Mouse (Mus musculus) intestine, embryonic 14.5 days (tissue): ENCODE measurements around the gene 1110008P14Rik. TPM values are rescaled to one million over a fixed set of nuclear protein-coding genes. Genes with fewer than 3 reads are reported as not detected.
A peak's percentile ranks its signal among the peaks of the same experiment; 100 is the strongest.

Source experiments
- ATAC-seq: fragments of 200-750 bp; cut with Nextera tagmentation; replicated peaks from 2 replicates; pipeline ENCODE4 v1.8.0; 2017; ENCODE audit warnings: low read depth, moderate number of reproducible peaks, moderate TSS enrichment, moderate library complexity; ENCODE audit not compliant: low FRiP score, low TSS enrichment
- DNase-seq: peaks from one replicate; pipeline ENCODE4 v3.0.0-alpha.2; 2018; ENCODE audit warnings: low spot score
- H3K27ac ChIP-seq: fragments of 300-500 bp; sonication (generic); 2 replicates; pipeline ENCODE4 v1.5.1; 2014; ENCODE audit warnings: low read depth, mild to moderate bottlenecking, control low read depth
- H3K27me3 ChIP-seq: fragments of 300-500 bp; sonication (generic); replicated peaks from 2 replicates; pipeline ENCODE4 v1.6.1; 2014; ENCODE audit warnings: low read length, control low read depth; ENCODE audit not compliant: control insufficient read depth, insufficient read depth
- H3K36me3 ChIP-seq: fragments of 300-500 bp; sonication (generic); 2 replicates; pipeline ENCODE4 v1.6.1; 2014; ENCODE audit warnings: low read length, control low read depth; ENCODE audit not compliant: control insufficient read depth, insufficient read depth
- H3K4me1 ChIP-seq: fragments of 300-500 bp; sonication (generic); replicated peaks from 2 replicates; pipeline ENCODE4 v1.6.1; 2014; ENCODE audit warnings: low read length, control low read depth, mixed read lengths; ENCODE audit not compliant: control insufficient read depth, insufficient read depth
- H3K4me2 ChIP-seq: fragments of 300-500 bp; sonication (generic); 2 replicates; pipeline ENCODE4 v1.6.1; 2014; ENCODE audit warnings: low read length
- H3K4me3 ChIP-seq: fragments of 300-500 bp; sonication (generic); 2 replicates; pipeline ENCODE4 v1.5.1; 2014; ENCODE audit warnings: low read depth, low read length, control low read depth, mixed read lengths
- H3K9ac ChIP-seq: fragments of 300-500 bp; sonication (generic); 2 replicates; pipeline ENCODE4 v1.6.1; 2014; ENCODE audit warnings: mild to moderate bottlenecking, low read length
- H3K9me3 ChIP-seq: fragments of 300-500 bp; sonication (generic); 2 replicates; pipeline ENCODE4 v1.6.1; 2016; ENCODE audit warnings: low read length, control low read depth; ENCODE audit not compliant: control insufficient read depth
- WGBS: fragments of 180-500 bp; shearing (Covaris S2); extraction: QIAGEN DNeasy Blood & Tissue Kit; methylation state at CpG from one replicate; pipeline ENCODE4 v1.1.7; 2014; 5-methylcytosine and 5-hydroxymethylcytosine counted together
- polyA plus RNA-seq: library from polyadenylated mRNA; unstranded; fragments of >200 nt; fragmentation: Nextera tagmentation; extraction: Ambion mirVana; gene quantifications from 2 replicates; pipeline ENCODE4 v1.2.1, GENCODE M21; 2014

1110008P14Rik gene
- polyA plus RNA-seq, 1 experiment from 2014 or later = 35.7 TPM

GRCm38 (mm10) chr2:32344598-32345321 is 37.0 kb downstream of the 1110008P14Rik start:
- Histone ChIP-seq H3K9ac (no peak overlapping the region), H3K4me1 (no peaks in the 10 kb centered on the region), H3K4me2 (no peak overlapping the region), H3K27me3 (no peaks in the 10 kb centered on the region), H3K27ac (no peak overlapping the region), H3K4me3 (no peak overlapping the region), H3K9me3 (no peaks in the 10 kb centered on the region), H3K36me3 (peaks cover 1% of the 10 kb centered on the region; the same call in 1 of the 2 replicates)
- WGBS = 74% methylated on average over 14 of the region's 14 CpGs
- ATAC-seq (no peak), DNase-seq (no peak)

DNA sequence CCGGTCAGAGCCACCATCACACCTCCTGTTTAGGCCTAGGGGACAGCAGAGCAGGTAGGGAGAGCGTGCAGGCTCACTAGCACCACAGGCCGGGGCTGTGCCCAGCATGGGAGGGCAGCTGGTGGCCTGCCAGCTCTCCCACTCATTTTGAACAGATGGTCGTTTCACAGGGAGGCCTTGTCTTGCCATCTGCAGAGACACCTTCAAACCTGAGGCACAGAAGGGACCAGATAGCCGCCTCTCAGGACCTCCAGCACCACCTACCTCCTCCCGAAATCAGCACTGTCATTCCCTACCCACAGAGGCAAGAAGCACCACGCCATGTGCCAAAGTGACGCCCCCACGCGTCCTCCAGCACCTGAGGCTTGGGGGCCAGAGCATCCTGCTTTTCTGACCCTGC is 37.7 kb downstream of the 1110008P14Rik start:
- no peaks in the 10 kb centered on the region for H3K4me1 ChIP-seq
- H3K27me3 ChIP-seq = no peaks in the 10 kb centered on the region
- ATAC-seq = no peak
- no peaks in the 10 kb centered on the region for H3K9me3 ChIP-seq
- no peak for DNase-seq
- no peak overlapping the region for H3K4me2 ChIP-seq
- no peak overlapping the region for H3K4me3 ChIP-seq
- peaks cover 6% of the 10 kb centered on the region for H3K36me3 ChIP-seq
- H3K9ac ChIP-seq = no peak overlapping the region
- WGBS = 80% methylated on average over 10 of the region's 10 CpGs
- H3K27ac ChIP-seq = no peak overlapping the region

DNA sequence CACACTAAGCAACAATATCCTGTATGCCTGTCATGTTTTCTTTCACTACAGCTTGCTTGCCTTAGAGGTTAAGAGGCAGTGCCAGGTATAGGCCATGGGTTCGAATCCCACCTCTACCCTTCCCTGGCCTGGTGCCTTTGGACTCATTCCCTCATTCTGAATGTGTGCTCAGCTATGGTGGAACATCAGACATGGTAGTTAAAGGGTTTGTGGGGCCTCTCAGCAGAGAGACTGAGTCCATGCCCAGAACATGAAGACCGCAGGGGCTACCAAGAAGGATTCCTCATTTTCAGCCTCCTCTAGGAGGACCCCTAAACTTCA is 38.4 kb downstream of the 1110008P14Rik start:
- Histone ChIP-seq H3K9me3 (no peaks in the 10 kb centered on the region), H3K36me3 (peaks cover 6% of the 10 kb centered on the region), H3K4me3 (no peak overlapping the region), H3K4me1 (no peaks in the 10 kb centered on the region), H3K9ac (no peak overlapping the region), H3K4me2 (no peak overlapping the region), H3K27me3 (no peaks in the 10 kb centered on the region), H3K27ac (no peak overlapping the region)
- 94% methylated on average over 2 of the region's 2 CpGs for WGBS
- ATAC-seq = no peak
- no peak for DNase-seq

DNA sequence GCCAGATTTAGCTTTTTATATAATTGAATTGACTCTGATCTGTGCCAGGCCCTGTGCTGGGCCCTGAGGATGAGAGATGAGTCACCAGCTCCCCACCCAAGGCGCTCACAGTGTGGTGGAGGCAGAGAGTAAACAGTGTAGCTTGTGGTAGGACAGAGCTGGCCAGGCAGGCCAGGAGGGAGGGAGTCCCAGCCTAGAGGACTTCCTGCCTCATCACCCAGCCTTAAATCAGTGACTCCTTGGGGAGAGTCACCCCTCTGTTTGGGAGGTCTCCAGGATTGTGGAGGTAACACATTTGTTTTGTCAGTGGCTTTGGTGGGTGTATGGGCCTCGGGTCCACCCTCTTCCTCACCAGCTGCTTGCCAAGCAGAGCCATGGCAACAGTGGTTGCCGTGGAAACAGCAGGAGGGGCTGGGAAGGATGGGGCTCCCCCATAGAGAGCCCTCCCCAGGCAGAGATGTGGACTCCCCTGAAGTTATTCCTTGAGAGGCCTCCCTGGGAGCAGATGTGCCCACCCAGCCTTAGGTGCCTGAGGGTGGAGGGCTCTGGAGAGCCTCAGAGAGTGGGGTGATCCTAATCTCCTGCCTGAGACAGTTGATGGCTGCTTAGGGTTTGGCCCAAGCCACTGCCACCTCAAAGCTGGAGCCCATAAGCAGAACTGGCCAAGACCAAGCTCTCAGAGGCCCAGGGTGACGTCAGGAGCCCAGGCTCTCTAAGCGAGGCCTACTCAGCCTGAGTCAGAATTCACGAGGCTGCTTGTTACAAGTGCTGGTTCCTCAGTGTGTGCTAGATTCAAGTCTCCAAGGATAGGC is 39.0 kb downstream of the 1110008P14Rik start:
- H3K9ac ChIP-seq = 0 out of 2 replicates have a peak overlapping the region, but pooled peaks have one; percentile 11
- H3K4me1 ChIP-seq = no peaks in the 10 kb centered on the region
- H3K9me3 ChIP-seq = no peaks in the 10 kb centered on the region
- H3K27me3 ChIP-seq = no peaks in the 10 kb centered on the region
- 67% methylated on average over 6 of the region's 6 CpGs for WGBS
- no peak overlapping the region for H3K27ac ChIP-seq
- H3K4me2 ChIP-seq = no peak overlapping the region
- DNase-seq = no peak
- H3K4me3 ChIP-seq = no peak overlapping the region
- 0 out of 2 replicates have a peak, but pooled peaks have one; percentile 67 for ATAC-seq
- H3K36me3 ChIP-seq = peaks cover 10% of the 10 kb centered on the region

GRCm38 (mm10) chr2:32342039-32342438 is 39.7 kb downstream of the 1110008P14Rik start:
- 90% methylated on average over 4 of the region's 4 CpGs for WGBS
- Histone ChIP-seq H3K4me3 (no peak overlapping the region), H3K27ac (no peak overlapping the region), H3K9me3 (no peaks in the 10 kb centered on the region), H3K27me3 (no peaks in the 10 kb centered on the region), H3K36me3 (peaks cover 17% of the 10 kb centered on the region), H3K4me2 (no peak overlapping the region), H3K4me1 (no peaks in the 10 kb centered on the region), H3K9ac (no peak overlapping the region)
- no peak for ATAC-seq
- no peak for DNase-seq

DNA sequence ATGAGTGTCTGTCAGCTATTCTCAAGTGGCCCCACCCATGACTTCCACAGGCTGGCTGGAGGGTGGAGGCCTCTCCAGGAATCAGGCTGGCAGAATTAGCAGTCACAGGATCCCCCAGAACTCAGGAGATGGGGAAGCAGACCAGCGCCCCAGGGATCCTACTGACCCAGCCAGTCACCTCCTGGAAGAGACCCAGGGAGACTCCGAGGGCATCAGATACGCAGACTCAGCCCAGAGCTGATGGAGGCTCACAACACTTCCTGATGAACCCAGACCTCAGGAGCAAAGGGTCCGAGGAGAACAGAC is 40.2 kb downstream of the 1110008P14Rik start:
- ATAC-seq = no peak
- Histone ChIP-seq H3K27ac (no peak overlapping the region), H3K4me3 (no peak overlapping the region), H3K27me3 (no peaks in the 10 kb centered on the region), H3K9ac (no peak overlapping the region), H3K36me3 (peaks cover 20% of the 10 kb centered on the region), H3K9me3 (no peaks in the 10 kb centered on the region), H3K4me1 (no peaks in the 10 kb centered on the region), H3K4me2 (no peak overlapping the region)
- 90% methylated on average over 4 of the region's 4 CpGs for WGBS
- no peak for DNase-seq

- H3K27ac ChIP-seq = no peak overlapping the region
- no peaks in the 10 kb centered on the region for H3K4me1 ChIP-seq
- H3K4me3 ChIP-seq = no peak overlapping the region
- no peaks in the 10 kb centered on the region for H3K9me3 ChIP-seq
- peaks cover 20% of the 10 kb centered on the region for H3K36me3 ChIP-seq
- WGBS = 83% methylated on average over 13 of the region's 13 CpGs
- no peak for DNase-seq
- no peaks in the 10 kb centered on the region for H3K27me3 ChIP-seq
- no peak for ATAC-seq
- H3K4me2 ChIP-seq = no peak overlapping the region
- H3K9ac ChIP-seq = no peak overlapping the region
These were observed 40.7 kb downstream of the 1110008P14Rik start for GRCm38 (mm10) chr2:32340836-32341633.

- DNase-seq = no peak
- H3K4me1 ChIP-seq = no peaks in the 10 kb centered on the region
- 49% methylated on average over 26 of the region's 26 CpGs for WGBS
These were observed 41.7 kb downstream of the 1110008P14Rik start for GRCm38 (mm10) chr2:32339912-32340642.

More at GRCm38 (mm10) chr2:32339912-32340642, 41.7 kb downstream of the 1110008P14Rik start:
- H3K9ac ChIP-seq = no peak overlapping the region
- H3K36me3 ChIP-seq = peaks cover 29% of the 10 kb centered on the region
- H3K4me2 ChIP-seq = no peak overlapping the region
- no peaks in the 10 kb centered on the region for H3K9me3 ChIP-seq
- no peaks in the 10 kb centered on the region for H3K27me3 ChIP-seq
- no peak overlapping the region for H3K27ac ChIP-seq
- no peak overlapping the region for H3K4me3 ChIP-seq
- ATAC-seq = no peak
